Mouse (Mus musculus) gastrocnemius, adult 2 months (tissue): ENCODE results near the gene Tnfrsf22. TPM values are rescaled to one million over a fixed set of nuclear protein-coding genes. Genes with fewer than 3 reads are reported as not detected.
"Not testable (repeated sequence)": the region's sequence is repeated elsewhere in the genome, so short reads cannot be mapped to it uniquely, and the experiment has no call there.

ENCODE experiments used
- DNase-seq: peaks from one replicate; pipeline ENCODE4 v3.0.0; 2022
- H3K27ac ChIP-seq: fragments of 200-600 bp; 2 replicates; pipeline ENCODE4 v1.8.1; 2022; ENCODE audit warnings: mild to moderate bottlenecking
- H3K4me3 ChIP-seq: fragments of 200-600 bp; 2 replicates; pipeline ENCODE4 v1.8.1; 2022; ENCODE audit warnings: mild to moderate bottlenecking, moderate library complexity
- CTCF ChIP-seq: fragments of 200-600 bp; IDR thresholded peaks from 2 replicates; pipeline ENCODE4 v1.8.1; 2022; ENCODE audit warnings: antibody characterized with exemption, mild to moderate bottlenecking, moderate library complexity
- intact Hi-C: fragments of 180-260 bp; cut with DNase I; formaldehyde crosslinking; loops from one replicate; pipeline ENCODE4 v1.15.1; 2025
- long read RNA-seq, 2 experiments: library from polyadenylated mRNA; stranded (forward); transcript quantifications; one replicate each; pipeline ENCODE4 v2.0.0; 2021
- total RNA-seq, 2 experiments: library from RNA; stranded (reverse); gene quantifications; 2 replicates each; pipeline ENCODE4 v1.2.3; 2021

The Tnfrsf22 gene
- 1 to 10 TPM in 1 of 2 experiments, under 1 TPM in 1; 0.97 to 2.1 TPM for total RNA-seq
- long read RNA-seq, experiment 1, full-length matches to known transcripts, result 2 of 2 reads
- long read RNA-seq, experiment 1, partial matches to known transcripts, result 0 of 2 reads
- long read RNA-seq, experiment 1, other reads (novel, unspliced or antisense), result 0 of 2 reads
- long read RNA-seq, experiment 2, result 0 reads

- intact Hi-C loops, result no loop called here
- peak within 1 kb of the TSS; percentile 61 for H3K27ac ChIP-seq
- peak; percentile 85 for DNase-seq
- H3K4me3 ChIP-seq, result peak within 1 kb of the TSS; percentile 82
- TF ChIP-seq CTCF, result no peak
Observed at GRCm38 (mm10) chr7:143649034-143649768, at the start of gene Tnfrsf22. Gene Tnfrsf22 (minus strand): TSS chr7:143649661.

GRCm38 (mm10) chr7:143696140-143696539 is 46.7 kb upstream of the Tnfrsf22 start:
- TF ChIP-seq CTCF, result peak; percentile 72
- intact Hi-C loops, result loop anchor here (2.0 to 5.0 kb wide), 2 partner anchors 94 to 111 kb away; partner anchors contain the start of gene Cars
- DNase-seq, result no peak
- H3K4me3 ChIP-seq, result no peak overlapping the region
- no peak overlapping the region for H3K27ac ChIP-seq

GRCm38 (mm10) chr7:143694550-143694949 is 45.1 kb upstream of the Tnfrsf22 start:
- intact Hi-C loops, result no loop called here
- no peak for TF ChIP-seq CTCF

GRCm38 (mm10) chr7:143692746-143693510 is 43.5 kb upstream of the Tnfrsf22 start:
- H3K27ac ChIP-seq, result no peak overlapping the region
- no peak for DNase-seq
- no peak for TF ChIP-seq CTCF
- no peak overlapping the region for H3K4me3 ChIP-seq
- intact Hi-C loops, result no loop called here

More at GRCm38 (mm10) chr7:143694550-143694949, 45.1 kb upstream of the Tnfrsf22 start:
- DNase-seq, result no peak
- no peak overlapping the region for H3K4me3 ChIP-seq
- no peak overlapping the region for H3K27ac ChIP-seq

GRCm38 (mm10) chr7:143691909-143692308 is 42.4 kb upstream of the Tnfrsf22 start:
- intact Hi-C loops, result no loop called here
- no peak for DNase-seq
- TF ChIP-seq CTCF, result no peak
- H3K4me3 ChIP-seq, result no peak overlapping the region
- H3K27ac ChIP-seq, result no peak overlapping the region

- Histone ChIP-seq H3K4me3 (no peak overlapping the region), H3K27ac (no peak overlapping the region)
- DNase-seq, result no peak
- no peak for TF ChIP-seq CTCF
- intact Hi-C loops, result no loop called here
Observed at GRCm38 (mm10) chr7:143691181-143691580, 41.7 kb upstream of the Tnfrsf22 start.

GRCm38 (mm10) chr7:143689946-143690345 is 40.5 kb upstream of the Tnfrsf22 start:
- TF ChIP-seq CTCF, result no peak
- Histone ChIP-seq H3K4me3 (no peak overlapping the region), H3K27ac (no peak overlapping the region)
- no peak for DNase-seq
- intact Hi-C loops, result no loop called here

GRCm38 (mm10) chr7:143689481-143689880 is 40.0 kb upstream of the Tnfrsf22 start:
- TF ChIP-seq CTCF, result no peak
- Histone ChIP-seq H3K4me3 (no peak overlapping the region), H3K27ac (no peak overlapping the region)
- intact Hi-C loops, result no loop called here
- no peak for DNase-seq

- DNase-seq, intact Hi-C loops, H3K27ac ChIP-seq, H3K4me3 ChIP-seq: not testable (repeated sequence)
Observed at GRCm38 (mm10) chr7:143686676-143687075, 37.2 kb upstream of the Tnfrsf22 start.

- H3K27ac ChIP-seq, intact Hi-C loops, H3K4me3 ChIP-seq, DNase-seq: not testable (repeated sequence)
Observed at GRCm38 (mm10) chr7:143686191-143686590, 36.7 kb upstream of the Tnfrsf22 start.

- no peak for TF ChIP-seq CTCF
- intact Hi-C loops, result no loop called here
- peak within 1 kb of the TSS; percentile 79 for H3K27ac ChIP-seq
Observed at GRCm38 (mm10) chr7:143685359-143686067, 36.1 kb upstream of the Tnfrsf22 start, which contains the start of gene Tnfrsf23. Gene Tnfrsf23 (minus strand): TSS chr7:143685872.

GRCm38 (mm10) chr7:143684569-143684968 is 35.1 kb upstream of the Tnfrsf22 start:
- H3K4me3 ChIP-seq, DNase-seq, H3K27ac ChIP-seq, intact Hi-C loops: not testable (repeated sequence)

More at GRCm38 (mm10) chr7:143685359-143686067, 36.1 kb upstream of the Tnfrsf22 start, which contains the start of gene Tnfrsf23:
- H3K4me3 ChIP-seq, result peak within 1 kb of the TSS; percentile 74
- peak; percentile 86 for DNase-seq
